Mouse (Mus musculus) thymus, postnatal 4 days (tissue): ENCODE data around the gene Cldnd2.
"Not testable (repeated sequence)": the region's sequence is repeated elsewhere in the genome, so short reads cannot be mapped to it uniquely, and the experiment has no call there.

ENCODE experiments used
- DNase-seq: peaks from one replicate; pipeline ENCODE4 v3.0.0; 2021

Cldnd2 gene

GRCm38 (mm10) chr7:43440482-43440881 is at the start of gene Cldnd2:
TSS of gene Cldnd2 (plus strand) at chr7:43440782.
- no peak for DNase-seq

- DNase-seq, result no peak
Measured at GRCm38 (mm10) chr7:43392349-43393121, 48.0 kb upstream of the Cldnd2 start.

GRCm38 (mm10) chr7:43399501-43399900 is 41.1 kb upstream of the Cldnd2 start:
- DNase-seq, result no peak

- no peak for DNase-seq
Measured at GRCm38 (mm10) chr7:43402718-43403117, 37.9 kb upstream of the Cldnd2 start.

- no peak for DNase-seq
Measured at GRCm38 (mm10) chr7:43407573-43407972, 33.0 kb upstream of the Cldnd2 start.

- no peak for DNase-seq
Measured at GRCm38 (mm10) chr7:43408131-43408553, 32.4 kb upstream of the Cldnd2 start, which contains the start of gene Siglecg. TSS of gene Siglecg (plus strand) at chr7:43408204.

GRCm38 (mm10) chr7:43409084-43409483 is 31.5 kb upstream of the Cldnd2 start:
- no peak for DNase-seq

GRCm38 (mm10) chr7:43411724-43412123 is 28.9 kb upstream of the Cldnd2 start:
- not testable (repeated sequence) for DNase-seq

- peak; percentile 33 for DNase-seq
Measured at GRCm38 (mm10) chr7:43417298-43417697, 23.3 kb upstream of the Cldnd2 start.

GRCm38 (mm10) chr7:43422995-43423617 is 17.5 kb upstream of the Cldnd2 start:
- DNase-seq, result peak; percentile 91

- DNase-seq, result no peak
Measured at GRCm38 (mm10) chr7:43423991-43424625, 16.5 kb upstream of the Cldnd2 start.

- no peak for DNase-seq
Measured at GRCm38 (mm10) chr7:43427406-43427805, 13.2 kb upstream of the Cldnd2 start, which contains the start of gene Lim2. TSS of gene Lim2 (plus strand) at chr7:43427670.

GRCm38 (mm10) chr7:43429500-43429899 is 11.1 kb upstream of the Cldnd2 start:
- no peak for DNase-seq

GRCm38 (mm10) chr7:43432891-43433290 is 7.7 kb upstream of the Cldnd2 start:
- DNase-seq, result no peak

GRCm38 (mm10) chr7:43434676-43435075 is 5.9 kb upstream of the Cldnd2 start:
- DNase-seq, result no peak

- no peak for DNase-seq
Measured at GRCm38 (mm10) chr7:43436341-43437255, 4.0 kb upstream of the Cldnd2 start, which contains the start of gene Nkg7. TSS of gene Nkg7 (plus strand) at chr7:43437073.

GRCm38 (mm10) chr7:43438611-43439010 is 2.0 kb upstream of the Cldnd2 start:
- DNase-seq, result no peak

GRCm38 (mm10) chr7:43441071-43441470 is 489 bp downstream of the Cldnd2 start:
- no peak for DNase-seq

GRCm38 (mm10) chr7:43442684-43443083 is 2.1 kb downstream of the Cldnd2 start:
- DNase-seq, result no peak

- peak; percentile 83 for DNase-seq
Measured at GRCm38 (mm10) chr7:43443126-43443916, 2.7 kb downstream of the Cldnd2 start.

GRCm38 (mm10) chr7:43443917-43444293 is 3.3 kb downstream of the Cldnd2 start, which contains the start of the genes Etfb and Gm45233:
TSS of gene Etfb (plus strand) at chr7:43444083.
TSS of gene Gm45233 (plus strand) at chr7:43444128.
- peak; percentile 89 for DNase-seq

GRCm38 (mm10) chr7:43447801-43448200 is 7.2 kb downstream of the Cldnd2 start:
- no peak for DNase-seq
